Mouse (Mus musculus): ENCODE data around the gene Lhx4. TPM values are rescaled to one million over a fixed set of nuclear protein-coding genes. Genes with fewer than 3 reads are reported as not detected.

Lhx4 gene
- total RNA-seq, 1 experiment from 2014 or later = not detected

GRCm38 (mm10) chr1:155747911-155748310 lies 3.6 kb downstream of the Lhx4 start:
- ATAC-seq (ENCODE audit: extremely low read depth, insufficient number of reproducible peaks, low FRiP score, poor library complexity, severe bottlenecking) = no peak

DNA sequence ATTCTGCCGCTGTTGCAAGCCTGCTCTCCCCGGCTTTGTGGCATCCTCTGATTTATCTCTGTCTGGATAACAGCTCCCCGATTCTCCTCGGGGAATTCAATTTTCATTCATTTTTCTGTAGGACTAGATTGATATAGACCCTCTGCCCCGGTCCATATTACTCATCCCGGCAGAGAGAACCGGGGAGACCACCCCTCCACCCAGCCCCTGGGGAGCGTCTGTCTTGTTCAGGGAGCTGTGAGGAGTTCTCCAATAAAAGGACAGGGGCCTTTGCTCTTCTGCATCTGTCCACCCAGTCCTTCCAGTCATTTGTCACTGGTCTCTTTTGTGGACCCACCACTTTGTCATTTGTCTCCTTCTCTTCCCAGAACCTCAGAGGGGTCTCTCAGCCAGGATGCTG lies 4.5 kb downstream of the Lhx4 start:
- no peak for ATAC-seq (ENCODE audit: extremely low read depth, insufficient number of reproducible peaks, low FRiP score, poor library complexity, severe bottlenecking)

DNA sequence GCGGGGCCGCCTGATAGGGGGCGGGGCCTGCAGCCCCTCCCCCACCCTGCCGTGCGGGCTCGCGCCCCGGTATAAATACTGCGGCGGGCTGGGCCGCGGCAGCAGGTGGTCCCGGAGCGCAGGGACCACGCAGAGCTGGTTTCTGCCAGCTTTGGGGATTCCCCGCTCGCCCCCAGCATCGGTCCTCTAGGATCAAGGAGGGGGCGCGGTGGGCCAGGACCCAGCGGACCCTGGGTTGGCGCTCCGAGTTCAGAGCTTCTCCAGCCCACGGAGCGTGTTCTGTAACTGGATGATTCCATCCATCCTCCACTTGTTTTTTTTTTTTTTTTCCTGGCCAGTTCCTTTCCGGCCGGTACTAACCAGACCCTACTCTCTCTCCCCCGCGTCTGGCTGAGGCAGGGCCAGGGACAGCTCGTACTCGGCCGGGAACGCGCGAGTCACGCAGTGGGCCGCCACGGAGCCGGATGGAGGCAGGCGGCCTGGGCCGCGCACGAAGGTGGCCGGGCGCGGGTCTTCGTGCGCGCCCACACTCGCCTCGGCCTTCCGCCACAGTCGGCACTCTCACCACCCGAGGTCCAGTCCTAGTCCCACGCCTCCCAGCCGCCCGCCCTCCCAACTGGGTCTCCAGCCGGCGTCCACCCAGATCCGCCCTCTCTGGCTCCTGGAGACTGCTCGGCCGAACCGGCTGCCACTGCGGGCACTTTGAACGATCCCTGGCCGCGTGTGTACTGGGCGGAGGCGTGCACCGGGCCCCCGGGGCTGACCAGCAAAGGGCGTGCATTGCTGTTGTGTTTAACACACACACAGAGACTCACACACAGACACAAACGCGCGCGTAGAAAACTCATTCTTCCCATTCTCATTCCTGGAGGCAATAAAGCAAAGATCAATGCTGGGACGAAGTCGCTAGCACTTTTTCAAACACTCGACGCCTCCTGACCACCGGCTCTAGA lies 8.8 kb downstream of the Lhx4 start:
- no peak for ATAC-seq (ENCODE audit: extremely low read depth, insufficient number of reproducible peaks, low FRiP score, poor library complexity, severe bottlenecking)

GRCm38 (mm10) chr1:155741988-155742387 lies 9.5 kb downstream of the Lhx4 start:
- no peak for ATAC-seq (ENCODE audit: extremely low read depth, insufficient number of reproducible peaks, low FRiP score, poor library complexity, severe bottlenecking)

GRCm38 (mm10) chr1:155741378-155741945 lies 10.0 kb downstream of the Lhx4 start:
- ATAC-seq (ENCODE audit: extremely low read depth, insufficient number of reproducible peaks, low FRiP score, poor library complexity, severe bottlenecking) = no peak

- ATAC-seq (ENCODE audit: extremely low read depth, insufficient number of reproducible peaks, low FRiP score, poor library complexity, severe bottlenecking) = no peak
These were observed 10.7 kb downstream of the Lhx4 start for GRCm38 (mm10) chr1:155740622-155741377.

DNA sequence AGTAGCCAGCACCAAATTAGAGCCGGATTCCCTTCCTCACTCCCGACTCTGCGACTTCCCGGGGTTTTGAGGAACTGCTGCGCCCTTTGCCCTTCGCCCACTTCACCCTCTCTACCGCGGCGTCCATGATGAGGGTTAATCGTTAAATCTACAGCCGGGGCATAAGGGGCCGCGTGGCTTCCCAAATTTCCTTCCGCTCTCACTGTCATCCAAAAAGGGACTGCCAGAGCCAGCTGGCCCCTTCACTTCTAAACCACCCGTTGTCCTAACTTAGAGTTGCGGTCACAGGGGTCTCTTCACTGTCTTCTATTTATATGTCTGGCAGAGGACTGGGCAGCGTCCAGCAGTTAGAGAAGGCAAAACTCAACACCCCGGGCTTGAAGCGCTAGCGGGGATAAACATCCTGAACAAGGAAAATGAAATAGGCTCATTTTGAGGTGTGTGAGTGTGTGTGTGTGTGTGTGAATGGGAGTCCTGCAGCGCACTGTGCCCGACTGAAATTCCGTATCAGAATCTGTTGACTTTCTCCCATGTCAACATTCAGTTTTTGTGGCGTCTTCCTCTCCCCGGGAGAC lies 13.6 kb downstream of the Lhx4 start:
- no peak for ATAC-seq (ENCODE audit: extremely low read depth, insufficient number of reproducible peaks, low FRiP score, poor library complexity, severe bottlenecking)

- ATAC-seq (ENCODE audit: extremely low read depth, insufficient number of reproducible peaks, low FRiP score, poor library complexity, severe bottlenecking) = peak; percentile 24; the same call in 1 of the 2 replicates
These were observed 14.3 kb downstream of the Lhx4 start for GRCm38 (mm10) chr1:155737017-155737808.

DNA sequence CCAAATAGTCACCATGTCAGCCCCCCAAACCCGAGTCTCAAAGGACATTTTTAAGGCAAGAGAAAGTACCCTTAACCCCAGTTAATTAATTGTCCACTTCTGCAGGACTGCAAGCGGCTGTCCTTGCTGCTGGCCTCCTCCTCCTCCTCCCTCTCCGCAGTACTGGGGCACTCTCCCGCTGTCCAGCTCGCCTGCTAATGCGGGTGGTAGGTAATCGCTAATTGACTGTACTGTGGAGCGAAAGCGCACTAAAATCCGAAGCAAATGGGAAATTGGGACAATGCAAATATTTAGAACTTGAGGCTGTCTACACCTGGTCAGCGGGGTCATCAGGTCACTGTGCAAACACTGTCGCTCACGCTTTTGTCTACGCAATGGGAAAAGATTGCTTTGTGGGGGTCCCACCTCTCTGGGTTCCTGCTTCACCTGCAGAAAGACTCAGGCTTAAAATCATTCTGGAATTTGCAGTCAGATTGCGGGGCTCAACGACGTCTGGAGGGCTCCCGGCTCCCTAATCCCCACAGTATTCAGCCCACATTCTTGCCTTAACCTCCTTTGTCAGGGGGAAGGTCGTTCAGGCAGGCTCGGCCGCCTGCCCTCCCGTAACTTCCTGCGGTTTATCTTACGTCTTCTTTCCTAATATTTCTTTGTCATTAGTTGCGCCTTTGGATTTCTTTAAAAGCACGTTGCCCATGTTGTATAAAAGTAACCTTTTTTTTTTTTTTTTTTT lies 15.2 kb downstream of the Lhx4 start:
- ATAC-seq (ENCODE audit: extremely low read depth, insufficient number of reproducible peaks, low FRiP score, poor library complexity, severe bottlenecking) = no peak

GRCm38 (mm10) chr1:155731156-155731555 lies 20.3 kb downstream of the Lhx4 start:
- ATAC-seq (ENCODE audit: extremely low read depth, insufficient number of reproducible peaks, low FRiP score, poor library complexity, severe bottlenecking) = no peak

DNA sequence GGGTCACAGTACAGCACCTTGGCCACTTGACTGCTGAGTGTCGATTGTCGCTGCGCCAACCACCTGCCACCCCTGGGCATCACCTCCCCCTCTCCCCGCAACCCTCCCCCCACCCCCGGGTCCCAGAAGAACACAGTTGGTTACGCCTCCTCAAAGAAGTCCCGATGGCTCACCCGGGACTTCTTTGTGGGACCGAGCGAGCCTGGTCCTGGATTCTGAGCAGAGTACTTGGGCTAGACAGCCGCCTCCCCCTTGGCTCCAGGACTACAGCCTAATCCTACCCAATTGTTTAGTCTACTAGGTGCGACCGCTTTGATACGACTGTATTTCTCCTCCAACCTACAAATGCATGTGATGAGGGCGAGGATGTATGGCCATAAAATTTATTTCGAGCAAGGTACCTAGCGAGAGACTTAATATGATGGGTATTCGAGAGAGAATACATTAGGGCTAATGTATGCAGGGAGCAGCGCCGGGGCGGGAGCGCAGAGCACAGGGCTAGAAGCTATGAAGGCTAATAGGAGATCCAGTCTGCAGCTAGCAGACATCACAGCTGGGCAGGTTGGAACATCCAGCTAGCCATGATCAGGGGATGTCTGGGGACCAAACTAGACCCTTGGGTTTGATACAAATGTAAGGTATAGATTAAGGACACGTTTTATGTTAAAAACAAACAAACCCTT lies 22.2 kb downstream of the Lhx4 start:
- ATAC-seq (ENCODE audit: extremely low read depth, insufficient number of reproducible peaks, low FRiP score, poor library complexity, severe bottlenecking) = no peak

DNA sequence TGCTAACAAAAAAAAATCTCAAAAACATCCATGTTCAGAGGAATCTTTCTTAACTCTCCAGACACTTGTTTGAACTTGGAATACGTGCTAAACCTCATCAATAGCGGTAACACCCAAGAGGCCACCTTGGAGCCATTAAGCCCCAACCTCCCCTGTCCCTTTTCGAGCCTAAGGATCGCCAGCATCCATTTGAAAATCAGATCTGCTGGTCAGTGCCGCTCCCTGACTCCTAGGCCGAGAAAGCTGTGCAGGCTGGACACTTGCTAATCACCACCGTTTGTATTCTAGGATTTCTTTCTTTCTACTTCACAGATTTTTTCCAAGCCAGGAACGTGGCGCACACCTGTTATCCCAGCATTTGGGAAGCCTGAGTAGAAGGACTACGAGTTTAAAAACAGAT lies 23.7 kb downstream of the Lhx4 start:
- ATAC-seq (ENCODE audit: extremely low read depth, insufficient number of reproducible peaks, low FRiP score, poor library complexity, severe bottlenecking) = no peak

GRCm38 (mm10) chr1:155725876-155726275 lies 25.6 kb downstream of the Lhx4 start:
- no peak for ATAC-seq (ENCODE audit: extremely low read depth, insufficient number of reproducible peaks, low FRiP score, poor library complexity, severe bottlenecking)

- no peak for ATAC-seq (ENCODE audit: extremely low read depth, insufficient number of reproducible peaks, low FRiP score, poor library complexity, severe bottlenecking)
These were observed 27.2 kb downstream of the Lhx4 start for GRCm38 (mm10) chr1:155724301-155724700.

- no peak for ATAC-seq (ENCODE audit: extremely low read depth, insufficient number of reproducible peaks, low FRiP score, poor library complexity, severe bottlenecking)
These were observed 29.3 kb downstream of the Lhx4 start for GRCm38 (mm10) chr1:155722185-155722584.

GRCm38 (mm10) chr1:155721443-155721842 lies 30.0 kb downstream of the Lhx4 start:
- ATAC-seq (ENCODE audit: extremely low read depth, insufficient number of reproducible peaks, low FRiP score, poor library complexity, severe bottlenecking) = no peak

GRCm38 (mm10) chr1:155720006-155720405 lies 31.5 kb downstream of the Lhx4 start:
- no peak for ATAC-seq (ENCODE audit: extremely low read depth, insufficient number of reproducible peaks, low FRiP score, poor library complexity, severe bottlenecking)
